Mouse (Mus musculus) left cerebral cortex, adult 6 months (tissue): ENCODE data around the gene Syt17. TPM values are rescaled to one million over a fixed set of nuclear protein-coding genes. Genes with fewer than 3 reads are reported as not detected.

Source experiments
- long read RNA-seq, 2 experiments: library from polyadenylated mRNA; unstranded; transcript quantifications; one replicate each; pipeline ENCODE4 v2.0.0; 2019 to 2020
- polyA plus RNA-seq: library from polyadenylated mRNA; unstranded; fragments of <200 nt; fragmentation: Nextera tagmentation; gene quantifications from 2 replicates; pipeline ENCODE4 v1.2.3, GENCODE M21; 2021

The Syt17 gene
- 30.6 and 34.6 TPM in 2 replicates for polyA plus RNA-seq
- long read RNA-seq, experiment 1, transcript Syt17-204 (8 exons, 2,957 nt): major isoform, 10 of 77 reads
- long read RNA-seq, experiment 1, partial matches to known transcripts: 28 of 77 reads
- long read RNA-seq, experiment 1, other reads (novel, unspliced or antisense): 35 of 77 reads
- long read RNA-seq, experiment 2, partial matches to known transcripts: 4 of 24 reads
- long read RNA-seq, experiment 2, other reads (novel, unspliced or antisense): 18 of 24 reads

GRCm38 (mm10) chr7:118448134-118448967 is at the start of gene Syt17:
TSS of gene Syt17 (minus strand) at chr7:118448222.

GRCm38 (mm10) chr7:118491431-118492147 is 43.6 kb upstream of the Syt17 start, which contains the start of gene Itpripl2:
TSS of gene Itpripl2 (minus strand) at chr7:118491975.

Other genes with a start within 250 kb of the Syt17 start
- gene Smg1, start 204.6 kb downstream of the Syt17 start, polyA plus RNA-seq: 5.5 and 9.5 TPM in 2 replicates
- gene Itpripl2, start 43.8 kb upstream of the Syt17 start, polyA plus RNA-seq: 0.29 and 0.49 TPM in 2 replicates
- 97.0 and 123 TPM in 2 replicates for gene Coq7, start 85.1 kb upstream of the Syt17 start, polyA plus RNA-seq
- 3.1 and 4.0 TPM in 2 replicates for gene Tmc7, start 136.5 kb upstream of the Syt17 start, polyA plus RNA-seq
- 0.04 TPM in 1 of 2 replicates, not detected in the other for gene Tmc5, start 149.1 kb upstream of the Syt17 start, polyA plus RNA-seq